Mouse (Mus musculus) liver, embryonic 14.5 days (tissue): Measurements from ENCODE around the gene Qtrt1.

Source experiments
- CTCF ChIP-seq: IDR thresholded peaks from 2 replicates; pipeline ENCODE4 v1.5.1; 2016; ENCODE audit warnings: antibody characterized with exemption, low read depth, control low read depth
- EP300 ChIP-seq: IDR thresholded peaks from 2 replicates; pipeline ENCODE4 v1.6.1; 2016; ENCODE audit warnings: antibody characterized with exemption, low read depth

- TF ChIP-seq CTCF = no peak
- no peak for TF ChIP-seq EP300
These were observed 39.1 kb upstream of the Qtrt1 start for GRCm38 (mm10) chr9:21372508-21372907.
